Mouse (Mus musculus) testis, adult 2 months (tissue): ENCODE results near the gene Sema3a. TPM values are rescaled to one million over a fixed set of nuclear protein-coding genes. Genes with fewer than 3 reads are reported as not detected.

Experiments
- H3K27ac ChIP-seq: fragments of 200-500 bp; 2 replicates; pipeline ENCODE4 v1.5.1; 2012; ENCODE audit warnings: low read depth, low read length; ENCODE audit not compliant: control insufficient read depth, insufficient read depth
- H3K27me3 ChIP-seq: fragments of 200-500 bp; 2 replicates; pipeline ENCODE4 v1.6.1; 2012; ENCODE audit warnings: mild to moderate bottlenecking, low read length, moderate library complexity; ENCODE audit not compliant: control insufficient read depth, insufficient read depth
- H3K36me3 ChIP-seq: fragments of 200-500 bp; 2 replicates; pipeline ENCODE4 v1.6.1; 2012; ENCODE audit warnings: mild to moderate bottlenecking, low read length; ENCODE audit not compliant: control insufficient read depth, insufficient read depth
- H3K4me1 ChIP-seq: fragments of 200-500 bp; 2 replicates; pipeline ENCODE4 v1.6.1; 2012; ENCODE audit warnings: low read length; ENCODE audit not compliant: control insufficient read depth, insufficient read depth
- H3K4me3 ChIP-seq: fragments of 200-500 bp; 2 replicates; pipeline ENCODE4 v1.5.1; 2012; ENCODE audit warnings: low read depth, mild to moderate bottlenecking, low read length, moderate library complexity, mixed read lengths; ENCODE audit not compliant: control insufficient read depth
- CTCF ChIP-seq: fragments of 200-500 bp; IDR thresholded peaks from 2 replicates; pipeline ENCODE4 v1.5.1; 2012; ENCODE audit warnings: low read depth, mild to moderate bottlenecking, inconsistent platforms, low read length, moderate library complexity; ENCODE audit not compliant: control insufficient read depth, insufficient read depth, insufficient replicate concordance
- POLR2A ChIP-seq: fragments of 200-500 bp; IDR thresholded peaks from 2 replicates; pipeline ENCODE4 v1.6.1; 2012; ENCODE audit warnings: low read depth, mild to moderate bottlenecking, inconsistent platforms, low read length, moderate library complexity; ENCODE audit not compliant: control insufficient read depth
- polyA plus RNA-seq: library from polyadenylated mRNA; depleted of rRNA; stranded (reverse); fragments of >200 nt; gene quantifications from 2 replicates; pipeline ENCODE4 v1.2.3, GENCODE M21; 2012; rRNA removed

The Sema3a gene
- 0.10 and 0.14 TPM in 2 replicates for polyA plus RNA-seq

DNA sequence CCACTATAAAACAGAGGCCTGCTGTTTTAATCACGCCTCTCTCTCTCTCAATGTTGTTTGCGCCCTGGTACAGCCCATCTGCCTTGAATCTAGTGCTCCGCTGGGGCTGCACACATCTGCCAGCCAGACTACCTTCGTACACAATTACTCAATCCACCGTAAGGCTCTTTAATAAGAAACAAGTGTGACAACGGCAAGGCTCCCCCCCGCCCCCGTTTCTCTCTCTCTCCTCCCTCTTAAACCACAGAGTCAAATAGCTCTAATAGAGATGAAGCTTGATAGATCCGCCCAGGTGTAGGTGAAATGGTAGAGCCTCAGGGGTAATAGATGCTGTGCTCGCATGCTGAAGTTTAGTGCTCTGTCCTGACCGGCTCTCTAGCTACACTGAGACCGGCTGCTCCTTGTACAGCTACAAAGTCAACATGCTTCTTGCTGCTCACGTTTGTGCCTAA is at the start of gene Sema3a:
Gene Sema3a, plus strand, starts transcription at position 174 of the 452 bp plus-strand sequence.
- H3K27me3 ChIP-seq: no peaks in the 10 kb centered on the region
- no peak for TF ChIP-seq CTCF
- no peak for TF ChIP-seq POLR2A
- H3K4me1 ChIP-seq: no peaks in the 10 kb centered on the region
- H3K36me3 ChIP-seq: no peaks in the 10 kb centered on the region
- no peak within 1 kb of the TSS for H3K4me3 ChIP-seq
- no peak within 1 kb of the TSS for H3K27ac ChIP-seq

DNA sequence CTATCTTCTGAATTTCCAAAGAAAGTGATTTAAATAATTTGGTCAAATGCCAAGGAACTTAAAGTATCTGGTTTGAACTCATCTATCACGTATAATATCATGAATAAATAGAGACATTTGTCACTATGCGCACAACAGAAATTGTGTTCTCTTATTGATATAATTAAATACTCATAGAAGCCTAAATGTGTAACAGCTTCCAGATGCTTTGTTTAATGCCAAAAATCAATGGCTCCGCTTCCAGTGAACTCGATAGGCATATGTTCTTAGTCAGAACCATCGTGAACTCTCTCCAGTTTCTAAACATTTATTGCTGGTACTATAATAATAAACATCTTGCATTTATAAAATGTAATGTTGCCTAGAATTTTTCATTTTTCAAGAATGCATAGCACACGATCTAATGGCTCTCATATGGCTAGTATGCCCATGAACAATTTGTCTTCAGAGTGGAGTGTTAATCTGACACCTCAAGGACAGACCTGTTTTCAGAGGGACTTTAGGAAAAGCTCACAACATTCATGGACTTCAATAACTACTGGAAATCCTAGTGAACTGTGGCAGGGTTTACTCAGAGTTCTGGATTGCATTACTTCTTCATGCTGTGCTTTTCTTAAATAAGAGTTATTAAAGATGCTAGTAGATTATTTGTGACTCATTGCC is 40.3 kb upstream of the Sema3a start:
- no peaks in the 10 kb centered on the region for H3K36me3 ChIP-seq
- H3K27ac ChIP-seq: no peak overlapping the region
- TF ChIP-seq POLR2A (no peak), CTCF (no peak)
- no peaks in the 10 kb centered on the region for H3K27me3 ChIP-seq
- no peak overlapping the region for H3K4me3 ChIP-seq
- no peaks in the 10 kb centered on the region for H3K4me1 ChIP-seq

DNA sequence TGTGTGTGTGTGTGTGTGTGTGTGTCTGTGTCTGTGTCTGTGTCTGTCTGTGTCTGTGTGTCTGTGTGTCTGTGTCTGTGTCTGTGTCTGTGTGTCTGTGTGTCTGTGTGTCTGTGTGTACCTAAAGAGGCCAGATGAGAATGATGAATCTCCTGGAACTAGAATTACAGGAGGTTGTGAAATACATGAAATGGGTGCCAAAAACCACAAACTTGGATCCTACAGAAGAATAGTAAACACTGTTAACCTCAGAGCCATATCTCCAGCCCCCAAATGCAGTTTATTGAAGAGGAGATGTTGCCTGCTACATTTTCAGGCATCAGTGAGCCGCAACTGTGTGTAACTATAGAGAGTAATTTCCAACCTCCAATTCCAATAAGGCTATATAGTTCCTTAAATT is 34.8 kb upstream of the Sema3a start:
- Histone ChIP-seq H3K4me1 (no peaks in the 10 kb centered on the region), H3K27me3 (no peaks in the 10 kb centered on the region), H3K4me3 (no peak overlapping the region), H3K36me3 (no peaks in the 10 kb centered on the region), H3K27ac (no peak overlapping the region)
- no peak for TF ChIP-seq POLR2A
- no peak for TF ChIP-seq CTCF

DNA sequence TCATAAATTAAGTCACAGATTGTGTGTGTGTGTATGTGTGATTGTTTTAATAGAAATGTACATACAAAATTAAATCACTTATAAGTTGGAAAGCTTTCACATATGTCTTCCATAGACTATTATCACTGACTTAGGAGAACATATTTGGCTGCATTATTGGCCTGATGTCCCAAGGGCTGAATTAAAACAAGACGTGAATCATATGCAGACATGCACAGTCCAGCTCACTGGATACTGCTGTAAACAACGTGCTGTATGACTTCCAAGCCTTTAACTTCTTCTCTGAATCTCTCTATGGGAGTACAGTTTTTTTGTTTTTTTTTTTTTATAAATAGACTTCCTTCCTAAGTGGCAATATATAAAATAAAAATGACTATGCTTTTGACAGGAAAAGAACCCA is 15.7 kb upstream of the Sema3a start:
- H3K27me3 ChIP-seq: no peaks in the 10 kb centered on the region
- no peak overlapping the region for H3K27ac ChIP-seq
- no peaks in the 10 kb centered on the region; the same call in 1 of the 2 replicates for H3K4me1 ChIP-seq
- H3K36me3 ChIP-seq: no peaks in the 10 kb centered on the region
- TF ChIP-seq CTCF (no peak), POLR2A (no peak)
- no peak overlapping the region for H3K4me3 ChIP-seq

DNA sequence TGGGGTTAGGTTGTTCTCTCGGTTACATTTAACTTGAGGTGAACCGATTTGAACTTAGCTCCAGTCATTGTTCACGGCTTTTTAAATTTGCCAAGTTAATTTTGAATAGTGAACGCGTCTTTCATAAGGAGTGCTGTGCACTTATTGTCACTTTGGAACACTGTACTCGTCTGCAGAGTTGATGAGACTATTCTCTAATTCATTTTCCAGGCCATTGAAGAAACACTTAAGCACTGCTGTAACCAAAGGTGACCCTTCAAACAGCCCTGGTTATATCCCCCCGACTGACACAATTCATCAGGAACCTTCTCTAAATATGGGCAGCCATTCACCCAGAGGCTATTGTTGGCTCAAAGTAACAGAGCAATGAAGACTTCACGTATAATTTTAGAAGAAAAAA is 8.0 kb upstream of the Sema3a start:
- Histone ChIP-seq H3K27ac (no peak overlapping the region), H3K4me3 (no peak overlapping the region), H3K27me3 (no peaks in the 10 kb centered on the region), H3K4me1 (no peaks in the 10 kb centered on the region; the same call in 1 of the 2 replicates), H3K36me3 (no peaks in the 10 kb centered on the region)
- TF ChIP-seq POLR2A (no peak), CTCF (no peak)

DNA sequence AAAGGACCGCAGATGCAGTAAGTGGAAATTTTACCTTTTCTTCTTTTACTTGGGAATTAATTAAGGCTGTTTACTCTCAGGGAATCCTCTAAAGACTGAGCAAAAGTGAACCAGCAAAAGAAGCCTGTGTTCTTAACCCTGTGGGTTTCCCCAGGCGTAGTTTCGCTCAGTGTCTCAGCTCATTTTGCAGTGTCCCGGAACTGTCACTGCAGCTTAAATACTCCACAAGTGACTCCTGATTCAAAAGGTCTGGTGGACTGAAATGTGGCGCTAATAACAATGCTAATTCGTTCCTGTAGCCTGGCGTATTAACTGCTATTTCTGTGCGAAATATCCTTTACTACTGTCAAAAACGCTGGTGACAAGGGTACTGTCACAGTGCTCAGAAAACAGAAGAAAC is 543 bp downstream of the Sema3a start:
- H3K27me3 ChIP-seq: no peaks in the 10 kb centered on the region
- H3K36me3 ChIP-seq: no peaks in the 10 kb centered on the region
- H3K4me1 ChIP-seq: no peaks in the 10 kb centered on the region
- H3K4me3 ChIP-seq: no peak overlapping the region
- H3K27ac ChIP-seq: no peak overlapping the region
- TF ChIP-seq POLR2A (no peak), CTCF (no peak)

DNA sequence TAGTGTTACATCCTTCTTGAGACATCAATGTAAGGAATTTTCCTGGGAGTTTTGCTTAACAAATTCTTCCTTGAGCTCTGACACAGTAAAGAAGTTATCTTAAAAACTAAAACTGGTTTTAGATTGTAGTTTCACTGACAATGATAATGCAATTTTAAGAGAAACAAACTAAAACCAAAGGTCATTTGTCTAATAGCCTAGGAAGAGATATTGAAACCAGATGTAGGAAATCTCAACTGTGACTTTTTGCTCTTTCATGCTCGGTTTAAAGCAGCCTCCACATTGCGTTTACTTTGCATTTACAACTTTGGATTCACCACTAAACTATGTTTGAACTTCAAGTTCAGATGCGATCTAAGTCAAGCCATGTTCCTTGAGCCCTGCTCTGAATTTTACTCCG is 982 bp downstream of the Sema3a start:
- TF ChIP-seq POLR2A (no peak), CTCF (no peak)
- H3K27ac ChIP-seq: no peak overlapping the region
- H3K36me3 ChIP-seq: no peaks in the 10 kb centered on the region
- H3K27me3 ChIP-seq: no peaks in the 10 kb centered on the region
- H3K4me3 ChIP-seq: no peak overlapping the region
- no peaks in the 10 kb centered on the region for H3K4me1 ChIP-seq
